Mouse (Mus musculus) adipose tissue, adult 10 weeks (tissue): ENCODE data around the gene Phc3. TPM values are rescaled to one million over a fixed set of nuclear protein-coding genes. Genes with fewer than 3 reads are reported as not detected.

Experiments used
- polyA plus RNA-seq: library from polyadenylated mRNA; stranded (reverse); fragments of 350-450 nt; fragmentation: Illumina TruSeq; extraction: RNeasy Lipid Tissue Mini Kit (QIAGEN cat#74804); gene quantifications from one replicate; pipeline ENCODE4 v1.2.3, GENCODE M21; 2014; ENCODE audit warnings: low read depth, low replicate concordance

Phc3 gene
- 20.8 TPM for polyA plus RNA-seq

GRCm38 (mm10) chr3:30969104-30969581 is at the start of gene Phc3:
TSS of gene Phc3 (minus strand) at chr3:30969415.

GRCm38 (mm10) chr3:30995283-30995898 is 26.2 kb upstream of the Phc3 start, which contains the start of gene Prkci:
TSS of gene Prkci (plus strand) at chr3:30995747.

GRCm38 (mm10) chr3:30855604-30856458 is 113.4 kb downstream of the Phc3 start, which contains the start of gene Gpr160:
TSS of gene Gpr160 (plus strand) at chr3:30855950.

Other genes with a start within 250 kb of the Phc3 start
- gene Samd7, start 223.1 kb downstream of the Phc3 start, polyA plus RNA-seq = 0.12 TPM
- 75.7 TPM for gene Sec62, start 176.5 kb downstream of the Phc3 start, polyA plus RNA-seq
- gene Gpr160, start 113.5 kb downstream of the Phc3 start, polyA plus RNA-seq = 14.0 TPM
- 31.6 TPM for gene Prkci, start 26.3 kb upstream of the Phc3 start, polyA plus RNA-seq
- gene Skil, start 125.6 kb upstream of the Phc3 start, polyA plus RNA-seq = 26.3 TPM
- gene Cldn11, start 180.5 kb upstream of the Phc3 start, polyA plus RNA-seq = 21.7 TPM